Mouse (Mus musculus) CH12.LX (cell line): ENCODE results near the gene Gm40193. TPM values are rescaled to one million over a fixed set of nuclear protein-coding genes. Genes with fewer than 3 reads are reported as not detected.

Experiments
- DNase-seq: peaks from one replicate; pipeline ENCODE4 v3.0.0-alpha.2; 2013; ENCODE audit errors: extremely low read depth
- H3K27ac ChIP-seq: 2 replicates; pipeline ENCODE4 v1.5.1; 2012; ENCODE audit warnings: low read depth, mild to moderate bottlenecking, control low read depth, moderate library complexity; ENCODE audit not compliant: insufficient read depth
- H3K27me3 ChIP-seq: replicated peaks from 2 replicates; pipeline ENCODE3; 2012; ENCODE audit warnings: inconsistent platforms
- H3K36me3 ChIP-seq, 2 experiments: replicated peaks in 1 of 2; 2 replicates each; pipeline versions ENCODE3 to v1.6.1; 2012; ENCODE audit warnings: inconsistent platforms in 1 of 2, low read length in 1 of 2, mild to moderate bottlenecking in 1 of 2, mixed read lengths in 1 of 2, moderate library complexity in 1 of 2; ENCODE audit not compliant: control insufficient read depth in 1 of 2, insufficient read depth in 1 of 2
- H3K4me1 ChIP-seq, 2 experiments: 2 replicates each; pipeline ENCODE4 v1.6.1; 2012; ENCODE audit warnings: inconsistent platforms in 1 of 2, moderate library complexity in 1 of 2; ENCODE audit not compliant: insufficient read depth in 2 of 2, control insufficient read depth in 1 of 2
- H3K4me2 ChIP-seq: 2 replicates; pipeline ENCODE4 v1.6.1; 2012; ENCODE audit warnings: low read depth, mild to moderate bottlenecking, control low read depth; ENCODE audit not compliant: poor library complexity, insufficient read depth, severe bottlenecking
- H3K4me3 ChIP-seq, 3 experiments: fragments of 150-350 bp in 1 of 3; sonication (generic) in 1 of 3; replicated peaks in 1 of 3; 2 replicates each; pipeline versions ENCODE3 to v1.5.1; 2011 to 2012; ENCODE audit warnings: low read depth in 2 of 3, low read length in 2 of 3, mild to moderate bottlenecking in 2 of 3, moderate library complexity in 2 of 3, control low read depth in 1 of 3, improper control_type of control experiment in 1 of 3, inconsistent platforms in 1 of 3, mixed read lengths in 1 of 3; ENCODE audit not compliant: poor library complexity in 1 of 3
- H3K79me2 ChIP-seq: replicated peaks from 2 replicates; pipeline ENCODE4 v1.6.1; 2012; ENCODE audit warnings: mild to moderate bottlenecking, moderate library complexity; ENCODE audit not compliant: control insufficient read depth, poor library complexity, insufficient read depth, severe bottlenecking; ENCODE audit errors: extremely low read depth
- H3K9ac ChIP-seq: 2 replicates; pipeline ENCODE4 v1.6.1; 2012; ENCODE audit warnings: low read depth, mild to moderate bottlenecking, control low read depth, moderate library complexity; ENCODE audit not compliant: insufficient read depth
- H3K9me3 ChIP-seq: replicated peaks from 2 replicates; pipeline ENCODE3; 2012; ENCODE audit warnings: low read length, inconsistent platforms, mixed read lengths
- BHLHE40 ChIP-seq: IDR thresholded peaks from 2 replicates; pipeline ENCODE4 v1.6.1; 2011; ENCODE audit warnings: mild to moderate bottlenecking, low read depth, low read length, improper control_type of control experiment
- CTCF ChIP-seq, 2 experiments: IDR thresholded peaks in 1 of 2; conservative IDR thresholded peaks in 1 of 2; 2 replicates each; pipeline ENCODE4 v1.5.1; 2011 to 2012; ENCODE audit warnings: low read depth in 2 of 2, low read length in 2 of 2, improper control_type of control experiment in 1 of 2, inconsistent platforms in 1 of 2, mild to moderate bottlenecking in 1 of 2, moderate library complexity in 1 of 2
- ELF1 ChIP-seq: IDR thresholded peaks from 2 replicates; pipeline ENCODE4 v1.6.1; 2014; ENCODE audit warnings: low read depth, mild to moderate bottlenecking, inconsistent platforms, low read length, improper control_type of control experiment
- EP300 ChIP-seq: IDR thresholded peaks from 2 replicates; pipeline ENCODE4 v1.6.1; 2011; ENCODE audit warnings: low read length, improper control_type of control experiment
- GABPA ChIP-seq: IDR thresholded peaks from 2 replicates; pipeline ENCODE4 v1.6.1; 2012; ENCODE audit warnings: low read depth, low read length, improper control_type of control experiment, inconsistent platforms; ENCODE audit not compliant: insufficient replicate concordance
- HCFC1 ChIP-seq: IDR thresholded peaks from 2 replicates; pipeline ENCODE4 v1.6.1; 2012; ENCODE audit warnings: low read depth, mild to moderate bottlenecking, inconsistent platforms, low read length, improper control_type of control experiment
- IRF4 ChIP-seq: IDR thresholded peaks from 2 replicates; pipeline ENCODE4 v1.6.1; 2014; ENCODE audit warnings: low read depth, mild to moderate bottlenecking, inconsistent platforms, low read length, improper control_type of control experiment
- JUN ChIP-seq: IDR thresholded peaks from 2 replicates; pipeline ENCODE4 v1.6.1; 2011; ENCODE audit warnings: low read depth, mild to moderate bottlenecking, low read length, improper control_type of control experiment, moderate library complexity; ENCODE audit not compliant: insufficient read depth
- JUND ChIP-seq: conservative IDR thresholded peaks from 2 replicates; pipeline ENCODE4 v1.6.1; 2011; ENCODE audit warnings: low read depth, low read length, improper control_type of control experiment
- KAT2A ChIP-seq: IDR thresholded peaks from 2 replicates; pipeline ENCODE4 v1.6.1; 2012; ENCODE audit warnings: low read length, improper control_type of control experiment, inconsistent platforms; ENCODE audit not compliant: insufficient replicate concordance
- MEF2A ChIP-seq: IDR thresholded peaks from 2 replicates; pipeline ENCODE4 v1.6.1; 2014; ENCODE audit warnings: low read depth, mild to moderate bottlenecking, inconsistent platforms, low read length, improper control_type of control experiment, borderline replicate concordance
- MYC ChIP-seq: IDR thresholded peaks from 2 replicates; pipeline ENCODE4 v1.6.1; 2011; ENCODE audit warnings: low read depth, mild to moderate bottlenecking, improper control_type of control experiment, low read length
- NELFE ChIP-seq: IDR thresholded peaks from 2 replicates; pipeline ENCODE4 v1.6.1; 2011; ENCODE audit warnings: low read depth, low read length, improper control_type of control experiment
- PAX5 ChIP-seq: IDR thresholded peaks from 2 replicates; pipeline ENCODE4 v1.6.1; 2012; ENCODE audit warnings: low read length, inconsistent platforms, mixed read lengths
- POLR2A ChIP-seq: IDR thresholded peaks from 2 replicates; pipeline ENCODE4 v1.6.1; 2011; ENCODE audit warnings: low read depth, mild to moderate bottlenecking, improper control_type of control experiment, low read length
- RCOR1 ChIP-seq: conservative IDR thresholded peaks from 2 replicates; pipeline ENCODE4 v1.6.1; 2012; ENCODE audit warnings: low read depth, mild to moderate bottlenecking, inconsistent platforms, low read length, improper control_type of control experiment
- TBP ChIP-seq: conservative IDR thresholded peaks from 2 replicates; pipeline ENCODE4 v1.6.1; 2011; ENCODE audit warnings: low read depth, low read length, improper control_type of control experiment
- UBTF ChIP-seq: IDR thresholded peaks from 2 replicates; pipeline ENCODE4 v1.6.1; 2012; ENCODE audit warnings: low read depth, mild to moderate bottlenecking, inconsistent platforms, low read length, improper control_type of control experiment, moderate library complexity
- USF1 ChIP-seq: IDR thresholded peaks from 2 replicates; pipeline ENCODE4 v1.6.1; 2014; ENCODE audit warnings: low read depth, mild to moderate bottlenecking, inconsistent platforms, low read length, improper control_type of control experiment
- USF2 ChIP-seq: conservative IDR thresholded peaks from 2 replicates; pipeline ENCODE4 v1.6.1; 2011; ENCODE audit warnings: low read depth, low read length, improper control_type of control experiment
- ZNF384 ChIP-seq: IDR thresholded peaks from 2 replicates; pipeline ENCODE4 v1.6.1; 2012; ENCODE audit warnings: low read depth, low read length, improper control_type of control experiment, inconsistent platforms
- dilution Hi-C: fragments of 300-500 bp; cut with MboI; formaldehyde crosslinking; loops from 2 replicates; pipeline ENCODE4 v1.14.3; 2020; ENCODE audit warnings: low sequenced_read_pairs; ENCODE audit not compliant: extremely low pct_unique_long_range_greater_than_20kb, extremely low pct_ligation_motif_present
- in situ Hi-C: fragments of 300-500 bp; cut with MboI; formaldehyde crosslinking; loops from 3 replicates; pipeline ENCODE4 v1.14.3; 2019; ENCODE audit warnings: low sequenced_read_pairs, low pct_ligation_motif_present, low pct_unique_long_range_greater_than_20kb, mixed read lengths
- polyA plus RNA-seq: library from polyadenylated mRNA; unstranded; fragments of >175 nt; gene quantifications from 2 replicates; pipeline ENCODE4 v1.2.1, GENCODE M21; 2012; ENCODE audit warnings: low read depth; ENCODE audit not compliant: insufficient read length
- total RNA-seq, 2 experiments: library from RNA; depleted of rRNA; stranded (reverse); fragments of 300-350 nt in 1 of 2; fragments of >200 nt in 1 of 2; gene quantifications; 2 replicates each; pipeline ENCODE4 v1.2.3; 2012 to 2014

Gm40193 gene
- total and polyA plus RNA-seq, 3 experiments, result not detected

GRCm38 (mm10) chr11:70487816-70488215 is 44.9 kb downstream of the Gm40193 start:
- no peaks in the 10 kb centered on the region for H3K27me3 ChIP-seq
- H3K4me2 ChIP-seq, result no peak overlapping the region
- dilution Hi-C loops, result no loop called here
- H3K4me1 ChIP-seq, result peaks cover 0 to 7% of the 10 kb centered on the region in 2 experiments; a peak in 2 of 4 replicates
- H3K36me3 ChIP-seq, result no peaks in the 10 kb centered on the region
- in situ Hi-C loops, result no loop called here
- no peak overlapping the region for H3K9ac ChIP-seq
- H3K27ac ChIP-seq, result no peak overlapping the region
- H3K9me3 ChIP-seq, result peaks cover 3% of the 10 kb centered on the region
- H3K4me3 ChIP-seq, result no peak overlapping the region
- DNase-seq, result no peak
- no peaks in the 10 kb centered on the region for H3K79me2 ChIP-seq
- TF ChIP-seq KAT2A (no peak), NELFE (no peak), USF2 (no peak), JUND (no peak), ZNF384 (no peak), GABPA (no peak), EP300 (no peak), IRF4 (no peak), MEF2A (no peak)
- TF ChIP-seq, all 38 proteins: peak for 0

DNA sequence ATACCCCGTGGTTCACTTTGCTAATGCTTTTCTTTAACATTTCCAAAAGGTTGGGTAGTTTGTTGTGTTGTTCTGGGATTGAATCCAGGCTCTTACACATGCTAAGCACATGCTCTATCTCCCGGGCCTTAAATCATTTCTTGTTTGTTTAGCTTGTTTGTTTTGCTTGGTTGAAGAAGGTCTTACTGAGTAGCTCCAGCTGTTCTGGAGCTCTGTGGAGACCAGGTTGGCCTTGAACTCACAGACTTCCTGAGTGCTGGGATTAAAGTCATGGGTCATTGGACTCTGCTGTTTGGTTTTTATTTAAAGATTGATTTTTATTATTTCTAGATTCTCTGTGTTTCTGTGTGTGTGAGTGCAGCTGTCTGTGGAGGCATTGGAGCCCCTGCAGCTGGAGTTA is 47.2 kb downstream of the Gm40193 start:
- in situ Hi-C loops, result no loop called here
- H3K79me2 ChIP-seq, result no peaks in the 10 kb centered on the region

More for the DNA sequence above, 47.2 kb downstream of the Gm40193 start:
- no peaks in the 10 kb centered on the region for H3K27me3 ChIP-seq
- dilution Hi-C loops, result no loop called here
- H3K4me2 ChIP-seq, result no peak overlapping the region
- no peak overlapping the region for H3K9ac ChIP-seq
- DNase-seq, result no peak
- H3K9me3 ChIP-seq, result no peaks in the 10 kb centered on the region
- H3K4me1 ChIP-seq, result peaks cover 0 to 7% of the 10 kb centered on the region in 2 experiments; a peak in 2 of 4 replicates
- H3K27ac ChIP-seq, result no peak overlapping the region
- no peaks in the 10 kb centered on the region for H3K36me3 ChIP-seq
- no peak overlapping the region for H3K4me3 ChIP-seq
- TF ChIP-seq BHLHE40 (no peak), UBTF (no peak), JUND (no peak), PAX5 (no peak), GABPA (no peak), ELF1 (no peak), TBP (no peak), POLR2A (no peak), CTCF (conservative IDR thresholded peaks at IDR 0.05 in 1 of 2, IDR thresholded peaks at IDR 0.05 in 1 of 2; ENCODE audit: low read depth in 2 of 2, low read length in 2 of 2) (no peak), NELFE (no peak), JUN (no peak), HCFC1 (no peak), MYC (no peak), ZNF384 (no peak), RCOR1 (no peak), KAT2A (no peak), MEF2A (no peak), USF1 (no peak)
- TF ChIP-seq, all 38 proteins: peak for 0

Other genes with a start within 250 kb of the Gm40193 start
Only the 20 nearest of the 25 such genes appear.
- gene Pelp1, start 122.9 kb downstream of the Gm40193 start, total RNA-seq (2012; rRNA removed), result 33.0 and 37.5 TPM in 2 replicates
- gene Pelp1, start 122.9 kb downstream of the Gm40193 start, total RNA-seq (2014; rRNA removed), result 12.9 and 13.2 TPM in 2 replicates
- 101 and 113 TPM in 2 replicates for gene Pelp1, start 122.9 kb downstream of the Gm40193 start, polyA plus RNA-seq
- gene Arrb2, start 100.3 kb downstream of the Gm40193 start, total RNA-seq (2012; rRNA removed), result 45.9 and 60.2 TPM in 2 replicates
- 42.1 and 46.0 TPM in 2 replicates for gene Arrb2, start 100.3 kb downstream of the Gm40193 start, total RNA-seq (2014; rRNA removed)
- 89.7 and 101 TPM in 2 replicates for gene Arrb2, start 100.3 kb downstream of the Gm40193 start, polyA plus RNA-seq
- gene Med11, start 81.0 kb downstream of the Gm40193 start, total RNA-seq (2012; rRNA removed), result 52.2 and 59.7 TPM in 2 replicates
- 70.3 and 79.9 TPM in 2 replicates for gene Med11, start 81.0 kb downstream of the Gm40193 start, total RNA-seq (2014; rRNA removed)
- 74.3 and 91.6 TPM in 2 replicates for gene Med11, start 81.0 kb downstream of the Gm40193 start, polyA plus RNA-seq
- gene Zmynd15, start 73.5 kb downstream of the Gm40193 start, total RNA-seq (2012; rRNA removed), result 0.08 TPM in 1 of 2 replicates, not detected in the other
- 0.05 TPM in 1 of 2 replicates, not detected in the other for gene Zmynd15, start 73.5 kb downstream of the Gm40193 start, total RNA-seq (2014; rRNA removed)
- 0.20 and 0.74 TPM in 2 replicates for gene Zmynd15, start 73.5 kb downstream of the Gm40193 start, polyA plus RNA-seq
- 0.04 and 0.08 TPM in 2 replicates for gene Cxcl16, start 73.0 kb downstream of the Gm40193 start, total RNA-seq (2012; rRNA removed)
- gene Cxcl16, start 73.0 kb downstream of the Gm40193 start, total RNA-seq (2014; rRNA removed), result not detected in 2 replicates
- gene Cxcl16, start 73.0 kb downstream of the Gm40193 start, polyA plus RNA-seq, result 0.56 and 0.59 TPM in 2 replicates
- gene Tm4sf5, start 27.7 kb downstream of the Gm40193 start, total RNA-seq (2012; rRNA removed), result 3.6 and 5.5 TPM in 2 replicates
- gene Tm4sf5, start 27.7 kb downstream of the Gm40193 start, total RNA-seq (2014; rRNA removed), result 8.8 and 11.7 TPM in 2 replicates
- 24.5 and 32.5 TPM in 2 replicates for gene Tm4sf5, start 27.7 kb downstream of the Gm40193 start, polyA plus RNA-seq
- gene Vmo1, start 18.3 kb downstream of the Gm40193 start, total RNA-seq (2012; rRNA removed), result 0.21 TPM in 1 of 2 replicates, not detected in the other
- 0.70 TPM in 1 of 2 replicates, not detected in the other for gene Vmo1, start 18.3 kb downstream of the Gm40193 start, total RNA-seq (2014; rRNA removed)
- gene Vmo1, start 18.3 kb downstream of the Gm40193 start, polyA plus RNA-seq, result 0.36 and 0.63 TPM in 2 replicates
- not detected in 2 replicates for gene Gltpd2, start 13.7 kb downstream of the Gm40193 start, total RNA-seq (2012; rRNA removed)
- not detected in 2 replicates for gene Gltpd2, start 13.7 kb downstream of the Gm40193 start, total RNA-seq (2014; rRNA removed)
- 0.19 TPM in 1 of 2 replicates, not detected in the other for gene Gltpd2, start 13.7 kb downstream of the Gm40193 start, polyA plus RNA-seq
- gene Psmb6, start 7.6 kb downstream of the Gm40193 start, total RNA-seq (2012; rRNA removed), result 921 and 922 TPM in 2 replicates
- gene Psmb6, start 7.6 kb downstream of the Gm40193 start, total RNA-seq (2014; rRNA removed), result 749 and 831 TPM in 2 replicates
- gene Psmb6, start 7.6 kb downstream of the Gm40193 start, polyA plus RNA-seq, result 779 and 831 TPM in 2 replicates
- 4.0 and 4.8 TPM in 2 replicates for gene Pld2, start 7.1 kb upstream of the Gm40193 start, total RNA-seq (2012; rRNA removed)
- gene Pld2, start 7.1 kb upstream of the Gm40193 start, total RNA-seq (2014; rRNA removed), result 3.1 and 3.4 TPM in 2 replicates
- 6.6 and 6.7 TPM in 2 replicates for gene Pld2, start 7.1 kb upstream of the Gm40193 start, polyA plus RNA-seq
- gene Mink1, start 29.9 kb upstream of the Gm40193 start, total RNA-seq (2012; rRNA removed), result 24.3 and 31.2 TPM in 2 replicates
- 11.6 and 15.0 TPM in 2 replicates for gene Mink1, start 29.9 kb upstream of the Gm40193 start, total RNA-seq (2014; rRNA removed)
- 79.8 and 82.8 TPM in 2 replicates for gene Mink1, start 29.9 kb upstream of the Gm40193 start, polyA plus RNA-seq
- 0.17 TPM in 1 of 2 replicates, not detected in the other for gene 4930544D05Rik, start 82.9 kb upstream of the Gm40193 start, total RNA-seq (2012; rRNA removed)
- gene 4930544D05Rik, start 82.9 kb upstream of the Gm40193 start, total RNA-seq (2014; rRNA removed), result not detected in 2 replicates
- gene 4930544D05Rik, start 82.9 kb upstream of the Gm40193 start, polyA plus RNA-seq, result not detected in 2 replicates
- not detected in 2 replicates for gene Chrne, start 86.3 kb upstream of the Gm40193 start, total RNA-seq (2012; rRNA removed)
- not detected in 2 replicates for gene Chrne, start 86.3 kb upstream of the Gm40193 start, total RNA-seq (2014; rRNA removed)
- not detected in 2 replicates for gene Chrne, start 86.3 kb upstream of the Gm40193 start, polyA plus RNA-seq
- gene Gp1ba, start 106.2 kb upstream of the Gm40193 start, total RNA-seq (2012; rRNA removed), result 0.25 TPM in 2 replicates
- gene Gp1ba, start 106.2 kb upstream of the Gm40193 start, total RNA-seq (2014; rRNA removed), result not detected in 2 replicates
- 0.84 and 1.1 TPM in 2 replicates for gene Gp1ba, start 106.2 kb upstream of the Gm40193 start, polyA plus RNA-seq
- gene Rnf167, start 114.3 kb upstream of the Gm40193 start, total RNA-seq (2012; rRNA removed), result 23.5 and 24.0 TPM in 2 replicates
- gene Rnf167, start 114.3 kb upstream of the Gm40193 start, total RNA-seq (2014; rRNA removed), result 24.1 and 25.5 TPM in 2 replicates
- 28.0 and 31.7 TPM in 2 replicates for gene Rnf167, start 114.3 kb upstream of the Gm40193 start, polyA plus RNA-seq
- 96.9 and 99.0 TPM in 2 replicates for gene Slc25a11, start 114.5 kb upstream of the Gm40193 start, total RNA-seq (2012; rRNA removed)
- gene Slc25a11, start 114.5 kb upstream of the Gm40193 start, total RNA-seq (2014; rRNA removed), result 121 and 135 TPM in 2 replicates
- gene Slc25a11, start 114.5 kb upstream of the Gm40193 start, polyA plus RNA-seq, result 127 and 132 TPM in 2 replicates
- 1,045 and 1,143 TPM in 2 replicates for gene Pfn1, start 121.7 kb upstream of the Gm40193 start, total RNA-seq (2012; rRNA removed)
- 799 and 844 TPM in 2 replicates for gene Pfn1, start 121.7 kb upstream of the Gm40193 start, total RNA-seq (2014; rRNA removed)
- 2,575 and 2,624 TPM in 2 replicates for gene Pfn1, start 121.7 kb upstream of the Gm40193 start, polyA plus RNA-seq
- gene Eno3, start 124.3 kb upstream of the Gm40193 start, total RNA-seq (2012; rRNA removed), result 11.0 and 11.2 TPM in 2 replicates
- 22.9 and 23.0 TPM in 2 replicates for gene Eno3, start 124.3 kb upstream of the Gm40193 start, total RNA-seq (2014; rRNA removed)
- 26.4 and 27.5 TPM in 2 replicates for gene Eno3, start 124.3 kb upstream of the Gm40193 start, polyA plus RNA-seq
- gene Spag7, start 136.5 kb upstream of the Gm40193 start, total RNA-seq (2012; rRNA removed), result 96.3 and 105 TPM in 2 replicates
- 86.9 and 93.5 TPM in 2 replicates for gene Spag7, start 136.5 kb upstream of the Gm40193 start, total RNA-seq (2014; rRNA removed)
- 120 and 161 TPM in 2 replicates for gene Spag7, start 136.5 kb upstream of the Gm40193 start, polyA plus RNA-seq
- 4.0 and 4.9 TPM in 2 replicates for gene Camta2, start 155.2 kb upstream of the Gm40193 start, total RNA-seq (2012; rRNA removed)
- gene Camta2, start 155.2 kb upstream of the Gm40193 start, total RNA-seq (2014; rRNA removed), result 0.70 and 1.0 TPM in 2 replicates
- 13.3 and 17.0 TPM in 2 replicates for gene Camta2, start 155.2 kb upstream of the Gm40193 start, polyA plus RNA-seq